Mouse (Mus musculus): ENCODE data around the gene Golga5. TPM values are rescaled to one million over a fixed set of nuclear protein-coding genes. Genes with fewer than 3 reads are reported as not detected.

Gene Golga5
- polyA plus RNA-seq, 1 experiment from 2014 or later = 36.0 TPM

GRCm38 (mm10) chr12:102521777-102522319 lies 52.9 kb downstream of the Golga5 start:
- ATAC-seq (ENCODE audit: insufficient number of reproducible peaks, low FRiP score, low TSS enrichment, low read depth) (no peak), DNase-seq (ENCODE audit: low spot score) (no peak)
- Histone ChIP-seq H3K36me3 (ENCODE audit: control insufficient read depth, insufficient read depth, low read length) (no peaks in the 10 kb centered on the region), H3K4me3 (ENCODE audit: low read depth, low read length) (no peak overlapping the region), H3K9ac (ENCODE audit: low read length) (no peak overlapping the region), H3K9me3 (ENCODE audit: control insufficient read depth, low read length) (no peaks in the 10 kb centered on the region), H3K27me3 (ENCODE audit: control insufficient read depth, insufficient read depth, low read length) (peaks cover 13% of the 10 kb centered on the region), H3K4me1 (ENCODE audit: control insufficient read depth, insufficient read depth, low read length) (no peaks in the 10 kb centered on the region), H3K4me2 (ENCODE audit: low read depth, severe bottlenecking) (no peak overlapping the region), H3K27ac (replicated peaks; ENCODE audit: low read depth, low read length) (no peak overlapping the region)
- WGBS = 46% methylated on average over 13 of the region's 13 CpGs

- H3K9me3 ChIP-seq (ENCODE audit: control insufficient read depth, low read length) = no peaks in the 10 kb centered on the region
- H3K4me1 ChIP-seq (ENCODE audit: control insufficient read depth, insufficient read depth, low read length) = no peaks in the 10 kb centered on the region
- H3K9ac ChIP-seq (ENCODE audit: low read length) = no peak overlapping the region
- H3K27ac ChIP-seq (replicated peaks; ENCODE audit: low read depth, low read length) = no peak overlapping the region
- WGBS = 75% methylated on average over 3 of the region's 3 CpGs
- no peak for ATAC-seq (ENCODE audit: insufficient number of reproducible peaks, low FRiP score, low TSS enrichment, low read depth)
- no peak overlapping the region for H3K4me3 ChIP-seq (ENCODE audit: low read depth, low read length)
- no peak for DNase-seq (ENCODE audit: low spot score)
- H3K4me2 ChIP-seq (ENCODE audit: low read depth, severe bottlenecking) = no peak overlapping the region
- no peaks in the 10 kb centered on the region for H3K36me3 ChIP-seq (ENCODE audit: control insufficient read depth, insufficient read depth, low read length)
- H3K27me3 ChIP-seq (ENCODE audit: control insufficient read depth, insufficient read depth, low read length) = peaks cover 22% of the 10 kb centered on the region
These were observed 55.3 kb downstream of the Golga5 start for GRCm38 (mm10) chr12:102524216-102524615.

DNA sequence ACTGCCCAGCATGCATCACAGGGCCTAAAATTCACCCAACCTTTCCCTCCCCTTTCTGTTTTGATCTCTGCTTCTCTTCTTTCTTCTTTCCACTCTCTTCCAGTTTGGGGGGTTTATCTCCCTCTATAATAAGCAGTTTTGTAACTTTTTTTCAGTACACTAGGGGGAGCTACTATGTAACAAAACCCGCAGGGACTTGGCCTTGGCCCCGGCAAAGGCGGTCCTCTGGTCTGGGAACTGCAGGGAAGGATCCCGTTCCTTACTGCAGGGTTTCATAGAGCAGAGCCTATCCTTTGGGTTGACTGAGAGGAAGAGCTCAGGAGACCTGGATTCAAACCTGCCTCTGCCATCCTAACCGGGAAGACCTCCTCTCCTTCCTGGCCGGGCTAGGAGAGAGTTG lies 55.8 kb downstream of the Golga5 start:
- DNase-seq (ENCODE audit: low spot score) = peak; percentile 47
- no peaks in the 10 kb centered on the region for H3K4me1 ChIP-seq (ENCODE audit: control insufficient read depth, insufficient read depth, low read length)
- WGBS = 16% methylated on average over 6 of the region's 6 CpGs
- H3K9ac ChIP-seq (ENCODE audit: low read length) = no peak overlapping the region
- no peaks in the 10 kb centered on the region for H3K36me3 ChIP-seq (ENCODE audit: control insufficient read depth, insufficient read depth, low read length)
- H3K4me2 ChIP-seq (ENCODE audit: low read depth, severe bottlenecking) = no peak overlapping the region
- H3K9me3 ChIP-seq (ENCODE audit: control insufficient read depth, low read length) = no peaks in the 10 kb centered on the region
- H3K27ac ChIP-seq (replicated peaks; ENCODE audit: low read depth, low read length) = no peak overlapping the region
- ATAC-seq (ENCODE audit: insufficient number of reproducible peaks, low FRiP score, low TSS enrichment, low read depth) = no peak
- H3K4me3 ChIP-seq (ENCODE audit: low read depth, low read length) = no peak overlapping the region
- H3K27me3 ChIP-seq (ENCODE audit: control insufficient read depth, insufficient read depth, low read length) = peaks cover 23% of the 10 kb centered on the region

DNA sequence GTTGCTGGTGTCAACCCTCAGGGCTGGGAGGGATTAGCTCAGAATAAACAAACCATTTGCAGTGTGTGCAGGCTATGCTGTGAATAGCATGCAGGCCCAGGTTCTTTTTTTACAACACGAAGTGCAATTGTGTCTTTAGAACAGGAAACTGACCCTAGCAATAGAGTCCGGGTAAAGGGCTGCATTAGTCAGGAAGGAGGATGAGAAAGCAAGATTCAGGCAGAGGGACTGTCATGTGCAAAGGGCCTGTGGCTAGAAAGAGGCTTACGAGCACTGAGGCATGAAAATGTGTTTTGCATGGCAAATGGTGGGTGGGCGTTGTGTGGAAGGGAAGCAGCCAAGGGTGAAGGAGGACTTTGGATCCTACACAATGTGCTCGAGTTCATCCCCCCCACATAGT lies 59.1 kb downstream of the Golga5 start:
- ATAC-seq (ENCODE audit: insufficient number of reproducible peaks, low FRiP score, low TSS enrichment, low read depth) (no peak), DNase-seq (ENCODE audit: low spot score) (no peak)
- Histone ChIP-seq H3K27me3 (ENCODE audit: control insufficient read depth, insufficient read depth, low read length) (peaks cover 24% of the 10 kb centered on the region), H3K9ac (ENCODE audit: low read length) (no peak overlapping the region), H3K27ac (replicated peaks; ENCODE audit: low read depth, low read length) (no peak overlapping the region), H3K36me3 (ENCODE audit: control insufficient read depth, insufficient read depth, low read length) (no peaks in the 10 kb centered on the region), H3K4me1 (ENCODE audit: control insufficient read depth, insufficient read depth, low read length) (no peaks in the 10 kb centered on the region), H3K4me2 (ENCODE audit: low read depth, severe bottlenecking) (no peak overlapping the region), H3K9me3 (ENCODE audit: control insufficient read depth, low read length) (no peaks in the 10 kb centered on the region), H3K4me3 (ENCODE audit: low read depth, low read length) (no peak overlapping the region)
- WGBS = 72% methylated on average over 5 of the region's 5 CpGs

DNA sequence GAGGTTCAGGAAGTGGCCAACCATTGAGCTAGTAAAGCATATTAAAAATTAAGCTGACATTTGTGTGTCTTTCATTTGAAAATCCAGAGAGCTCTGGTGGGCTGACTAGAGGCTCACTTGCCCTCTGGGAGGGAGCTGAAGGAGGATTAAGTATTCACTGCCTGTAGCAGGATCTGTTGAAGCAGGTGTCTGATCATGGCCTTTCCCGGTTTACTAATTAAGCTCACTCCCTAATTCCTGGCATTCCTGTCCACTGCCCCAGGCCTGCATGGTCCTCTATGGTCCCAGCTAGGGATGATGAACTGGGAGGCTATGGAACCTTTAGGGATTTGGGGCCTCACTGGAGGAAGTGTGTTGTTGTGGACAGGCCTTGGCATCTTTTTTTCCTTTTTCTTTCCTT lies 66.9 kb downstream of the Golga5 start:
- Histone ChIP-seq H3K4me3 (ENCODE audit: low read depth, low read length) (no peak overlapping the region), H3K9ac (ENCODE audit: low read length) (no peak overlapping the region), H3K9me3 (ENCODE audit: control insufficient read depth, low read length) (no peaks in the 10 kb centered on the region; the same call in 1 of the 2 replicates), H3K4me2 (ENCODE audit: low read depth, severe bottlenecking) (no peak overlapping the region), H3K36me3 (ENCODE audit: control insufficient read depth, insufficient read depth, low read length) (no peaks in the 10 kb centered on the region), H3K27ac (replicated peaks; ENCODE audit: low read depth, low read length) (no peak overlapping the region), H3K4me1 (ENCODE audit: control insufficient read depth, insufficient read depth, low read length) (no peaks in the 10 kb centered on the region), H3K27me3 (ENCODE audit: control insufficient read depth, insufficient read depth, low read length) (0 out of 2 replicates have a peak, but pooled peaks cover 4% of the 10 kb centered on the region)
- no peak for ATAC-seq (ENCODE audit: insufficient number of reproducible peaks, low FRiP score, low TSS enrichment, low read depth)
- no peak for DNase-seq (ENCODE audit: low spot score)
- WGBS = 60% methylated on average over 1 of the region's 1 CpGs

DNA sequence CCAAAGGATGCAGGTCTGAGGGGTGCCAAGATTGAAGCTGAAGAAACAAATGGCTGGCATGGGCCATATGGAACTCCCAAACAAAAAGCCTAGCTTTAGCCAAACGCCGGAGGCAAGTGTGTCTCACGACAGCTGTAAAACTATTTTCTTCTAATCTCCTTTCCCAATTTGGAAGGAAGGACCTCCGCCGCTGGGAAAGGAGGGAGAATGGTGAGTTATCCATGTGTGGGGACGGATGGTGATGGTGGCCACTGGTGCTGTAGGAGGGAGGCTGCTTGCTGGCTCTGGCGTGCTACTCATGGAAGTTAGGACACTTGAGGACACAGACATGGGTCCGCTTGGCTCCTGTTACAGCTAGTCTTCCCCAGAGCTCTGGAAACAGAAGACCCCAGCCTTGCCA lies 71.3 kb downstream of the Golga5 start:
- Histone ChIP-seq H3K27me3 (ENCODE audit: control insufficient read depth, insufficient read depth, low read length) (no peaks in the 10 kb centered on the region), H3K27ac (replicated peaks; ENCODE audit: low read depth, low read length) (no peak overlapping the region), H3K36me3 (ENCODE audit: control insufficient read depth, insufficient read depth, low read length) (no peaks in the 10 kb centered on the region), H3K4me1 (ENCODE audit: control insufficient read depth, insufficient read depth, low read length) (no peaks in the 10 kb centered on the region), H3K9ac (ENCODE audit: low read length) (no peak overlapping the region), H3K9me3 (ENCODE audit: control insufficient read depth, low read length) (no peaks in the 10 kb centered on the region), H3K4me3 (ENCODE audit: low read depth, low read length) (no peak overlapping the region), H3K4me2 (ENCODE audit: low read depth, severe bottlenecking) (no peak overlapping the region)
- DNase-seq (ENCODE audit: low spot score) (no peak), ATAC-seq (ENCODE audit: insufficient number of reproducible peaks, low FRiP score, low TSS enrichment, low read depth) (no peak)
- WGBS = 53% methylated on average over 8 of the region's 8 CpGs

DNA sequence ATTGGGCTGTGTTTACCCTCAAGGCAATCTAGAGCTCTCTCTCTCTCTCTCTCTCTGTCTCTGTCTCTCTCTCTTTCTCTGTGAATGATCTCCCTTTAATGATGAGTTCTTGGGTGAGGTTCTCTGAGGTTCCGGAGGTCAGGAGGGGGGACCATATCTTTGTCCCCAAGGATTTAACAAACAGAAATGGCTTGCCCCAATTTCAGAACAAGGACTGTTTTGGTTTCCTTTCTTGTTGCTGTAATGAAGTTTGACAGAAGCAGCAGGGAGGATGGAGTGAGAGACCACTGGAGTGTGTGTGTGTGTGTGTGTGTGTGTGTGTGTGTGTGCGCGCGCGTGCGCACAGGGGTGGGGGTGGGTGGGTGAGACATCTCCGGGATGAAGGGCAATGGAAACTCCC lies 72.2 kb downstream of the Golga5 start:
- Histone ChIP-seq H3K4me3 (ENCODE audit: low read depth, low read length) (no peak overlapping the region), H3K4me2 (ENCODE audit: low read depth, severe bottlenecking) (no peak overlapping the region), H3K27ac (replicated peaks; ENCODE audit: low read depth, low read length) (no peak overlapping the region), H3K9ac (ENCODE audit: low read length) (no peak overlapping the region), H3K36me3 (ENCODE audit: control insufficient read depth, insufficient read depth, low read length) (no peaks in the 10 kb centered on the region), H3K4me1 (ENCODE audit: control insufficient read depth, insufficient read depth, low read length) (no peaks in the 10 kb centered on the region), H3K27me3 (ENCODE audit: control insufficient read depth, insufficient read depth, low read length) (no peaks in the 10 kb centered on the region), H3K9me3 (ENCODE audit: control insufficient read depth, low read length) (no peaks in the 10 kb centered on the region)
- DNase-seq (ENCODE audit: low spot score) = no peak
- WGBS = 95% methylated on average over 7 of the region's 7 CpGs
- no peak for ATAC-seq (ENCODE audit: insufficient number of reproducible peaks, low FRiP score, low TSS enrichment, low read depth)

GRCm38 (mm10) chr12:102545122-102545521 lies 76.2 kb downstream of the Golga5 start:
- no peaks in the 10 kb centered on the region for H3K9me3 ChIP-seq (ENCODE audit: control insufficient read depth, low read length)
- H3K4me2 ChIP-seq (ENCODE audit: low read depth, severe bottlenecking) = no peak overlapping the region
- no peaks in the 10 kb centered on the region for H3K36me3 ChIP-seq (ENCODE audit: control insufficient read depth, insufficient read depth, low read length)
- 71% methylated on average over 6 of the region's 6 CpGs for whole genome bisulfite sequencing
- ATAC-seq (ENCODE audit: insufficient number of reproducible peaks, low FRiP score, low TSS enrichment, low read depth) (no peak), DNase-seq (ENCODE audit: low spot score) (no peak)
- H3K4me1 ChIP-seq (ENCODE audit: control insufficient read depth, insufficient read depth, low read length) = no peaks in the 10 kb centered on the region
- H3K4me3 ChIP-seq (ENCODE audit: low read depth, low read length) = no peak overlapping the region
- no peak overlapping the region for H3K27ac ChIP-seq (replicated peaks; ENCODE audit: low read depth, low read length)
- no peak overlapping the region for H3K9ac ChIP-seq (ENCODE audit: low read length)
- no peaks in the 10 kb centered on the region for H3K27me3 ChIP-seq (ENCODE audit: control insufficient read depth, insufficient read depth, low read length)

Data from limb, embryonic 11.5 days (tissue).